Mouse (Mus musculus) urinary bladder, postnatal 36 days (tissue): ENCODE data around the gene Zmynd8.
"Not testable (repeated sequence)": the region's sequence is repeated elsewhere in the genome, so short reads cannot be mapped to it uniquely, and the experiment has no call there.

ENCODE experiments used
- DNase-seq, 2 experiments: peaks; one replicate each; pipeline ENCODE4 v3.0.0; 2022; ENCODE audit warnings: low spot score in 2 of 2, mixed read lengths in 1 of 2

Gene Zmynd8

GRCm38 (mm10) chr2:165808179-165808975 is 90.4 kb downstream of the Zmynd8 start:
- DNase-seq: no peak

GRCm38 (mm10) chr2:165800174-165800573 is 98.6 kb downstream of the Zmynd8 start:
- not testable (repeated sequence) for DNase-seq

DNA sequence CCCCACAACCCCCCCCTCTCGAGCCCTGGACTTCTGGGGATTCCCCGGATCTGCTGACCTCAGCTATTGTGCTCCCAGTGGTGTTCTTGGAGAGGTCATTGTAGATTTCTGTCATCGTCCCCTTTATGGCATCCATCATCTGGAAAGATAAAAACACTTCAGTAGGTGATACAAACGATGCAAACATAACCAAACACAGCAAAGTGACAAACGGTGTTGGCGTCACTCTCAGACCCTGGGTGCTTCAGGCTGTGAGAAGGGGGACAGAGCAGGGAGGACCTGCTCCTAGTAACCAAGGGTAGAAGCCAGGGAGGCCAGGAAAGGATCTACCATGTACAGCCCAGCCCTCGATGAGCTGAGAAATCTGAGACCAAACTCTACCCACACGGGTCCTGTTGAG is 100.9 kb downstream of the Zmynd8 start:
- DNase-seq: no peak

DNA sequence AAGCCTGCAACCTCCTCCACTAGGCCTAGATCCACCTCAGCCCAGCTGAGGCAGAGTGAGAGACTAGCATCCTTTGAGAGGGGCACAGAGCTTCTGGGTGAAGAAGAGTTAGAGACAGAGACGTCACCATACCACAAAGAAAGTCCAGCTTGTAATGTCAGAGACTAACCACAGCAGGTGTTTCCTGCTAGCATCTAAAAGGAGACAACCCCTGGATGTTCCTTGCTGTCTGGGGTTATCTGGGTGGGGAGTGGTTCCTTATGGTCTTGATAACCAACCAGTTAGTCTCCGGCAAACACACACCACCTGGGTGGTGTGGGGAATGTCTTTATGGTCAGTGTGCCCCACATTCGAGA is 105.6 kb downstream of the Zmynd8 start:
- DNase-seq: no peak

DNA sequence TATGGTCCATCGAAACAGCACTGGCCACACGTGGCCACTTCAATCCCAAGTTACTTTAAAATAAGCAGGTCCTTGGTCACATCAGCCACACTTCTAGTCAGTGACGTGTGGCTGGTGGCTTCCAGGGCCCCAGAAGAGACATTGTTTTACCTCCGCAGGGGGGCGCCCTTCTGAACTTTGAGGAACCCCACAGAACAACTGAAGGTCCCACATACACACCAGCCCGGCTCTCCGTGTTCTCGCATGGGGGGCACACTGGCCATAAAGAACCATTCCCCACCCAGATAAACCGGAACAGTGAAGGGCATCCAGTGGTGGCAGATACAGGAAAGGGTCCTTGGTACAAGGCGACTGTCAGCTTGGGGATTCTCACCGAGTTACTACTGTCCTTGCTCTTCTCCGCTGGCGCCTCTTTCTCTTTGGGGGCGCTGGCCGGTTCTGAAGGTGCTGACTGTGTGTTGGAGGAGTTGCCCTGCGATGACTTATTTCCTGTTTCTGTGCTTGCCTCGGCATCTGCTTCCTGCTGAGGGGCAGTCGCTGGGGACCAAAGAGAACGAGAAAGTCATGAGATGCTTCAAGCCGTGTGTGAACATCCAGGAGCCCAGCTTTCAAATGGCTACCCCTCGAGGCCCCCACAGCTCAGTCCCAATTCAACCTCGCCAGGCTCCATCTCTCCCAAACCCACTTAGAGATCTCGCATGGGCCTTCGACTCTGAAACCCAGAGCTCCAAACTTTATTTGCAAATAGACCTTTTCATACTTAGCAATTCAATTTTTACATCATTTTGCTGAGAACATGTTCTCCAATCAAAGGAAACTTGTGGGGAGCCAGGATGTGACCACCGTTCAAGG is 106.2 kb downstream of the Zmynd8 start:
- no peak for DNase-seq

DNA sequence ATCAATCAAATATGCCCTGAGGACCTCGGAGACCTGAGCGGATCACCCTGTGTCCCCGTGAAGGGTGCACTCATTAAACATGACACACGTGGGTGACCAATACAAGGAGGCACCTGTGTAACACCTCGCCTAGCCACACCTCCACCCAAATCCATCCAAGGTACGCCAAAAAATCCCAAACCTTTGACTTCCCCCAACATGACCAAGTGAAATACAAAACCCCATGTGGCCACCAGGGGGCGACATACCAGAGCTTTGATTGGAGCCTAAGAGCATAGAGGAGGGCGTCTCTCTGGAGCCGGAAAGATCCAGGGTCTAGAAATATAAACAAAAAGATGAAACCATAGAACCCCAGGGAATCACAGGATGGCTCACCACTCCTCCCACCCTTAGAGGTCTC is 107.2 kb downstream of the Zmynd8 start:
- DNase-seq: peak in 1 of 2 experiments; percentile 52

- DNase-seq: no peak
Observed at GRCm38 (mm10) chr2:165791026-165791425, 107.8 kb downstream of the Zmynd8 start.

GRCm38 (mm10) chr2:165789667-165790066 is 109.1 kb downstream of the Zmynd8 start:
- no peak for DNase-seq

DNA sequence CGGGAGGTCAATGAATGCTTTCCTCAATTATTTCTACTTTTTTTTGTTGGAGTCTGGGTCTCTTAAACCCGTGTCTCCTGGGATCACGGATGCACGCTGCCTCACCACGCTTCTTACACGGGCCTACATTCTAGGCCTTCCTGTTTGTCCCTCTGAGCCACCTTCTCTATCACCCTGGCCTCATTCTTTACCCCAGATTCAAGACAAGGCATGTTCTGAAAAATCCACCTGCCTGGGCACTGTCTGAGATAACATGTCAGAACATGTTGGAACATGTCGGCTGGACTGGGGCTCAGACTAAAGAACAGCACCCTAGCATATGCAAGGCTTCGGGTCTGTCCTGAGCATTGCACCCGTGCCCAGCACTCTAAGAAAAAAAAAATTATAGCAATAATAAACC is 110.0 kb downstream of the Zmynd8 start:
- no peak for DNase-seq

GRCm38 (mm10) chr2:165788005-165788404 is 110.8 kb downstream of the Zmynd8 start:
- DNase-seq: peak in 1 of 2 experiments; percentile 68

- DNase-seq: no peak
Observed at GRCm38 (mm10) chr2:165786467-165786866, 112.3 kb downstream of the Zmynd8 start.

DNA sequence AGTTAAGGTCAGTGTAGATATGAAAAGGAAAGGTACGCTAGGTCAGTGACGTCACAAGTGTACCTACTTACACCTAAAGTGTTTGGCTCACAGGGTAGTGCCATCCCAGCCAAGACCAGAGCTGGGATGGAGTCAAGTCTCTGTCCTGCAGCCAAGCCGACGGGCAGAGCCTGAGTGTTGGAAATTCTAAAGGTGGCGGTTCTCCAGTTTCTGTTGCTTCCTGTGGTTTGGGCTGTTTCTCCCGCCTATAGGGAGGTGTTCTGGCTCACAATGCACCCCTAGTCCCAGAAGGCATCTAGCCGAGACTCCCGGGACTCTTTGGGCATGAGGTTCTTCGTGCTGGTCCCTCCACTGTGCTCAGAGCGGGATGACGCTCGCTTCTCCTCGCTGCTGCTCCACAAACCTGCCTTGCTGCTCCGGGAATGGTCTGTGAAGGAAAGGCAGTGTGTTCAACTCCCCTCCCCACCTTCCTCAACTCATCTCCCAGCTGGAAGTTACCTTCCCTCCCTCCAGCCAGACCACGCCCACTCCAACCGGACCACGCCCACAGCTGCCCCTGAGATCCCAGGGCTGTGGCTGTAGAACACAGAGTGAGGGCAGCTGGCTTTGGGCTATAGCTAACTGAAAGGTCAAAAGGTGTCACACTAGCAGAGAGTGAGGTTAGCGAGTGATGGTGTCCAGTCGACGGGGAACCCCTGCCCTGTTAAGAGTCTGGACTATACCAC is 113.3 kb downstream of the Zmynd8 start:
- DNase-seq: no peak

DNA sequence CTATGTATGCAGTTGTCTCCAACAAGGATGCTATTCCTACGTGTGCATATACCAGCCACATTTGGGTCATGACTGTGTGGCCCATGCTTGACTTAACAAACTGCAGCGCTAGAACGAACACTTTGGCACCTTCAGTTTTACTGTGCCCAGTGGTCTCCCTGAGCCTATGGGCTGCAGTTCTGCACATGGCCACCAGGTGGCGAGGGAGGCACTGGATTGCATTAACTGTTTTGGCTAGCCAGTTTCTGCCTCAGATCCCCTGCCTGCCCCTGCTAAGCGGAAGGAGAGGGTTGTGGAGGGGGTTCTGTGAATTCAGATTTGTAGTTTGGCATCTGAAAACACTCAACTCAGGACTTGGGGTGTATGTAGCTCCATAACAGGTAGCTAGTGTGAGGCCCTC is 116.5 kb downstream of the Zmynd8 start:
- peak; percentile 58 to 75 for DNase-seq

GRCm38 (mm10) chr2:165778927-165779326 is 119.9 kb downstream of the Zmynd8 start:
- DNase-seq: peak; percentile 46 to 64

- DNase-seq: no peak
Observed at GRCm38 (mm10) chr2:165769375-165769948, 129.4 kb downstream of the Zmynd8 start.

GRCm38 (mm10) chr2:165768805-165769358 is 129.9 kb downstream of the Zmynd8 start:
- DNase-seq: no peak

DNA sequence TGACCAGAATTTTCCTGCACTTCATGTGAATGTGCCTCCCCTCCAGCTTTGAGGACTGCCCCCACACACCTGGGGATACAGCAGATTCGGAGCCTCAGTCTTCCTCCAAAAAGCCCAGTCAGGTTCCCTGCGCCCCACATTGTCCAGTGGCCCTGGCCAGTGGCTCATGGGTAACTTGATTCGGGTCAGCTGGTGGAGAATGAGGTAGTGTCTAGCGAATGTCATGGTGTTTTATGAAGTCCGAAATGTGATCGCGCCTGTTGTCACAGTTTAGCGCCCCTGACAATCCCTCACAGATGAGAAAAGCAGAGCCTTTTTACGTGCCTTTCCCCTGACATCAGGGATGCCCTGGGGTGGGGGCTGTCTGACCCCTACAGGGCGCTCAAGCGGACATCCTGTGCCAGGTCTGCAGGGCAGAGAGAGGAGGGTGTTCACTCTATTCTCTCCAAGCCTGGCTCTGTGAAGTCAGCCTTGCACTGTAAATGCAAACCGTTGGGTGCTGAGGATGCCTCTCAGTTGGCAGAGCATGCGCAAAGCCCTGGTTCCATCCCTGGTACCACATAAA is 139.3 kb downstream of the Zmynd8 start:
- no peak for DNase-seq

DNA sequence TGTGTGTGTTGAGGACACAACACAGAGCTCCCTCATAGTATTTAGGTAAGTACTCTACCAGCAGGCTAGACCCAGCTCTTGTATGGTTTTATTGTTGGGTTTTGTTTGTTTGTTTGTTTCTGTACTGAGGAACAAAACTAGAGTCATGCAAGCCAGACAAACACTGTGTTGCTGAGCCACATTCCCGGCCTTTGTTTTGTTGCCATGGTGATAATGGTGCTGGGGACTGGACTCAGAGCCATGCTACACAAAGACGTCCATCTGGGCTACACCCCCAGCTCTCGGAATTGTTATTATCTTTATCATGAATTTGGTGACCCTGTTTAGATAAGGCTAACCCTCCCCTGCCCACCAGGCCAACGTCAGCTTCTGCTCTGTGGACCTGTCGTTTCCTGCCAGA is 140.3 kb downstream of the Zmynd8 start:
- DNase-seq: no peak

DNA sequence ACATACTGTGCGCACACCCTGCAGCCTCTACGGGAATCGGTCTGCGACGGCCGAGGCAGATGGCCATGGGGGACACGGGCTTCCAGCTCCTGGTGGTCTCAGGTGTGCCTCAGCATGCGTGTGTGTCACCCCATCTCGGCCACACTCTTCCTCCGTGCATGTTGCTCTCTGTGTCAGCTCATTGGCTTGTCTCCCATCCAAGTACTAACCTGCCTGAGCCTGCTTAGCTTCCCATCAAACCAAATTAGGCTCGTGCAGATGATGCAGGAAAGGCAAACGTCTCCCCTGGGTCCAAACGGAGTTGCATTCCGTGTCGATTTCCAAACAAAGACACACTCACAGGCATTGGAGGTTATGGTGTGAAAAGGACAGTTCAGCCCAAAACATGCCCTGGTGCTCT is 141.0 kb downstream of the Zmynd8 start:
- no peak for DNase-seq

DNA sequence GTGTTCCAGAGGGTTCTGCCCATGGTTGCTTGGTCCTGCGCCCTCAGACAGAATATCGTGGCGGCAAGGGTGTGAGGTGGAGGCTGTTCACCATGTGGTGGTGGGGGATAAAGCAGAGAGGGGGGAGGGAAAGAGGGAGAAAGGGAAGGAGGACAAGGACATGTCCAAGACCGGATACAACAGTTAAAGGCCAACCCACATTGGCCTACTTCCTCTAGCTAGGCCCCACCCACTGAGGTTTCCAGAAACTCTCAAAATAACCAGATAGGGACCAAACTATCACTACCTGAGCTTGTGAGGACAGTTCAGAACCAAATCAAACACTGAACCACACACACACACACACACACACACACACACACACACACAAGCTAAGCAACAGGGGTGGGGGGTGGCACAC is 146.1 kb downstream of the Zmynd8 start:
- DNase-seq: no peak

- DNase-seq: peak in 1 of 2 experiments; percentile 34
Observed at GRCm38 (mm10) chr2:165751068-165751467, 147.7 kb downstream of the Zmynd8 start.
